Mouse (Mus musculus) erythroblast, embryonic 14.5 days (primary cell): ENCODE measurements around the gene Ptpn7. TPM values are rescaled to one million over a fixed set of nuclear protein-coding genes. Genes with fewer than 3 reads are reported as not detected.

ENCODE experiments used
- H3K27me3 ChIP-seq: 2 replicates; pipeline ENCODE4 v1.6.1; 2012; ENCODE audit warnings: inconsistent platforms; ENCODE audit not compliant: control insufficient read depth
- H3K36me3 ChIP-seq: 2 replicates; pipeline ENCODE4 v1.6.1; 2012; ENCODE audit warnings: mild to moderate bottlenecking, inconsistent platforms; ENCODE audit not compliant: control insufficient read depth
- H3K4me1 ChIP-seq: 2 replicates; pipeline ENCODE4 v1.6.1; 2012; ENCODE audit warnings: inconsistent platforms; ENCODE audit not compliant: control insufficient read depth
- H3K4me3 ChIP-seq: replicated peaks from 2 replicates; pipeline ENCODE3; 2012; ENCODE audit warnings: moderate library complexity, mild to moderate bottlenecking, inconsistent platforms
- H3K9me3 ChIP-seq: 2 replicates; pipeline ENCODE4 v1.6.1; 2012; ENCODE audit warnings: low read length, inconsistent platforms, mixed read lengths; ENCODE audit not compliant: control insufficient read depth
- GATA1 ChIP-seq: IDR thresholded peaks from 2 replicates; pipeline ENCODE4 v1.6.1; 2012; ENCODE audit warnings: low read length, inconsistent platforms, mixed read lengths
- TAL1 ChIP-seq: IDR thresholded peaks from 3 replicates; pipeline ENCODE4 v1.6.1; 2012; ENCODE audit warnings: low read length, inconsistent platforms, mixed read lengths
- polyA plus RNA-seq: library from polyadenylated mRNA; stranded (reverse); fragments of >175 nt; gene quantifications from 2 replicates; pipeline ENCODE4 v1.2.3, GENCODE M21; 2012

The Ptpn7 gene
- polyA plus RNA-seq, result 0.57 and 0.67 TPM in 2 replicates

- peaks cover 56% of the 10 kb centered on the region for H3K4me1 ChIP-seq
- no peaks in the 10 kb centered on the region for H3K9me3 ChIP-seq
- no peaks in the 10 kb centered on the region for H3K27me3 ChIP-seq
- peaks cover 14% of the 10 kb centered on the region for H3K36me3 ChIP-seq
- H3K4me3 ChIP-seq, result peak within 1 kb of the TSS; percentile 57
- TF ChIP-seq GATA1, result no peak
- no peak for TF ChIP-seq TAL1
Measured at GRCm38 (mm10) chr1:135132473-135132872, at the start of gene Ptpn7. Ptpn7 (plus strand) TSS chr1:135132700.

GRCm38 (mm10) chr1:135083465-135083864 is 49.0 kb upstream of the Ptpn7 start:
- peaks cover 37% of the 10 kb centered on the region for H3K27me3 ChIP-seq
- no peak for TF ChIP-seq TAL1

GRCm38 (mm10) chr1:135085296-135085871 is 47.1 kb upstream of the Ptpn7 start:
- TF ChIP-seq GATA1 (no peak), TAL1 (no peak)
- Histone ChIP-seq H3K4me3 (no peak overlapping the region), H3K36me3 (no peaks in the 10 kb centered on the region), H3K27me3 (peaks cover 37% of the 10 kb centered on the region), H3K4me1 (no peaks in the 10 kb centered on the region), H3K9me3 (no peaks in the 10 kb centered on the region)

More at GRCm38 (mm10) chr1:135083465-135083864, 49.0 kb upstream of the Ptpn7 start:
- no peaks in the 10 kb centered on the region for H3K36me3 ChIP-seq
- H3K9me3 ChIP-seq, result no peaks in the 10 kb centered on the region
- no peak overlapping the region for H3K4me3 ChIP-seq
- no peaks in the 10 kb centered on the region for H3K4me1 ChIP-seq

DNA sequence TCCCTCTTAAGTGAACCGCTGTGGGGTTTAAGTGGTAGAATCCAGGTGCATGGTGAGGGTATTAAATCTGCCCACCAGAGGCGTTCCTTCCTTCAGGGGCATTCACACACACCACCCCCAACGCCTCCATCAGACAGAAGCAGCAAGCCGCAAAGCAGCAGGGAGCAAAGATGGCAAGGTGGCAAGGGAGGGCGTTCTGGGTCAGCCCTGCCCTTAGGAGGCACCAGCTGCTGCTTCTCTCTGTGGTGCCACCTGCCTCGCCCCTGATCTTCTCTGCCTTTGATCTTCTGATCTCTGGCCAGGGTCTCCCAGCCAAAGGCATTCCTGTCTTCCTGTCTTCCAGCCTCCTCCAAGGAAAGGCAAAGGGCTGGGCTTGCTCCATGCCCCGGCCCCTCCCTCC is 46.5 kb upstream of the Ptpn7 start:
- TF ChIP-seq GATA1, result no peak
- TF ChIP-seq TAL1, result no peak
- Histone ChIP-seq H3K27me3 (peaks cover 37% of the 10 kb centered on the region), H3K4me1 (no peaks in the 10 kb centered on the region), H3K36me3 (no peaks in the 10 kb centered on the region), H3K4me3 (no peak overlapping the region), H3K9me3 (no peaks in the 10 kb centered on the region)

DNA sequence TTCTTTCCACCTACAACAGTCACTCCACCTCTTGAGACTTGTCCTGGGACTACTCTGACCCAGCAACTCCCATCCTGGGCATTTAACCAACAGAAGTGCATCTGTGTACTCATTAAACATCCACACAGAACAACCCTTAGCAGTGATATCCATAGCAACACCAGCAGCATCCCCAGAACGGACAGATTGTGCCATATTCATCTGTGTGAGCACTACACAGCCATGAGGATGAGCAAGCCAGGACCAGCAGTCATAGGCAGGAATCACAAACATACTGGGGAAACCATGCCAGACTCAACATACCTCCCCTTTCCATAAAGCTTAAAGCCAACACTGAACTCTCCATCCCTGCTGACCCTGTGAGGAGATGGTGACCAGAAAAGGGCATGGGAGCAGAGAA is 45.1 kb upstream of the Ptpn7 start:
- Histone ChIP-seq H3K27me3 (peaks cover 37% of the 10 kb centered on the region), H3K9me3 (no peaks in the 10 kb centered on the region), H3K36me3 (no peaks in the 10 kb centered on the region), H3K4me3 (no peak overlapping the region), H3K4me1 (no peaks in the 10 kb centered on the region)
- no peak for TF ChIP-seq GATA1
- TF ChIP-seq TAL1, result no peak

DNA sequence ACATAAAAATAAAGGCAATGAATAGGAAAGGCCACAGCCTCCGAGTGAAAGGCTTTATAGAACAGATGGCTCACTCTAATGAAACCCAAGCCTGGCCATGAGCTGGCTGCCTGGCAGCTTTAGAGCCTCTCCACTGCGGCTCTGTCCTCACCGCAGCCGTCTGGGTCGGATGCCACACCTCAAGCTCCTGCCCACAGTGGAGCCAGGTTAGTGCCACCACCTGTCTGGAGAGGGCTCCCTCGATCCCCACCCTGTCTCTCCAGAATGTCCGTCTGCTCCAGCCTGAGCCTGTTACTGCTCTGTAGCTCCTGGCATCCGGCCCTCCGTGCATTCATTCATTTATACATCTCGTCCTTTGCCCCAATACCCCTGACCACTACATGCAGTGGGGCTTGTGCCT is 42.9 kb upstream of the Ptpn7 start:
- H3K4me1 ChIP-seq, result no peaks in the 10 kb centered on the region
- no peak overlapping the region for H3K4me3 ChIP-seq
- TF ChIP-seq GATA1, result no peak
- no peak for TF ChIP-seq TAL1
- peaks cover 23% of the 10 kb centered on the region for H3K27me3 ChIP-seq
- H3K9me3 ChIP-seq, result no peaks in the 10 kb centered on the region
- H3K36me3 ChIP-seq, result no peaks in the 10 kb centered on the region

- H3K9me3 ChIP-seq, result no peaks in the 10 kb centered on the region
- peaks cover 10% of the 10 kb centered on the region for H3K27me3 ChIP-seq
- no peaks in the 10 kb centered on the region for H3K36me3 ChIP-seq
- TF ChIP-seq GATA1 (no peak), TAL1 (no peak)
- no peaks in the 10 kb centered on the region for H3K4me1 ChIP-seq
- H3K4me3 ChIP-seq, result no peak overlapping the region
Measured at GRCm38 (mm10) chr1:135090914-135091313, 41.6 kb upstream of the Ptpn7 start.

DNA sequence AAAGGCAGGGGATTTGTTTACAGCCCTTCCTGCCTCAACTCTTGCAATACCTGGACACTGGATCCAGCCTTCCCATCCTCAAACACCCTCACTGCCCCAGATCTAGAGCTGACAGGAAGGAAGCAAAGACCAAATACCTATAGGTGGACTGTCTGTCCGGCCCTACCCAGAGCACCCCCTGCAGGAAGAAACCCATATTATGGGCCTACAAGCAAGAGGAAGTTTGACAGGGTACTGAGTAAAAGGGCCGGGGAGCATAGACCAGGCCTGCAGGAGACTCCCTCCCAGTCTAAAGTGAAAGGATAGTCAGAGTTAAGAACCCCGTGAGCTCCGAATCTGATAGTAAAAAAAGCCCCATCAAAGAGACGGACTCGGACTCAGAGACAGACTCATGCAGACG is 37.8 kb upstream of the Ptpn7 start:
- Histone ChIP-seq H3K4me3 (no peak overlapping the region), H3K27me3 (no peaks in the 10 kb centered on the region), H3K4me1 (no peaks in the 10 kb centered on the region), H3K9me3 (no peaks in the 10 kb centered on the region), H3K36me3 (no peaks in the 10 kb centered on the region)
- no peak for TF ChIP-seq TAL1
- TF ChIP-seq GATA1, result no peak

DNA sequence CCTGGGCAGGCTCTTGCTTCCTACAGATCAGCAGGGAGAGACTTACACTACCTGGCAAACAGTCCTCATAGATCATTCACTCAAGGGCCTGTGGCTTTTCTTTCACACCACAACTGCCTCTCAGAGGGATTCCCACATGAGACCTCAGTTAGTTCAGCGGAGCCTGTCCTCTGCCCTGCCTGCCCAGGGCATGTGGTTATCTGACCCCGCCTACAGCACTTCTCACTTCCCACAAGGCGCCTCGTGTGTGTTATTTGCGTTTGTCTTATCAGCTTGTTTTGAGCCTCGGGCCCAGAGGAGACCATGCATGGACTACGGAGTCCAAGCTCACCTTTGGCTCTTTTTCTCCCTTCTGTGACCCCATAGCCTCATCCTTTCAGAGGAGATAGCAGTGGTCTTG is 37.3 kb upstream of the Ptpn7 start:
- no peaks in the 10 kb centered on the region for H3K36me3 ChIP-seq
- H3K27me3 ChIP-seq, result no peaks in the 10 kb centered on the region
- no peaks in the 10 kb centered on the region for H3K4me1 ChIP-seq
- H3K4me3 ChIP-seq, result no peak overlapping the region
- TF ChIP-seq GATA1, result no peak
- TF ChIP-seq TAL1, result no peak
- no peaks in the 10 kb centered on the region for H3K9me3 ChIP-seq

DNA sequence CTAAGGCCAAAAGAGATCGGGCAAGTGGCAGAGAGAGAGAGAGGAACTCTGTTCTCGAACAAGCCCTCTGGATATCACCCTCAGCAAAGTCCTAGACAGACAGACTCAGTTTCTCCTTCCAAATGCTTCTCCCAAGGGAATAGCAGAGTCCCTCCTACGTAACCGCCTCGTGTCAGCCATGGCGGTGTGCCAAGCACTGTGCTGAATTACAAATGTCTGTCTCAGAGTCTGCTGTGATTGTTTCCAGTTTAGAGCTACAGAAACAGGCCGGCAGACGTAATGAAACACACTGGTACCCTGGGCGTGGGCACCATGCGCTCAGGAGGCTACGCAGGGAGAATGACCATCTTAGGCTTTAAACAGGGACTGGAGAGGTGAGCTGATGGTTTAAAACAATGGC is 36.2 kb upstream of the Ptpn7 start:
- no peak overlapping the region for H3K4me3 ChIP-seq
- TF ChIP-seq GATA1, result no peak
- TF ChIP-seq TAL1, result no peak
- no peaks in the 10 kb centered on the region for H3K9me3 ChIP-seq
- no peaks in the 10 kb centered on the region for H3K4me1 ChIP-seq
- no peaks in the 10 kb centered on the region for H3K36me3 ChIP-seq
- H3K27me3 ChIP-seq, result peaks cover 4% of the 10 kb centered on the region; the same call in 1 of the 2 replicates
